Mouse (Mus musculus) frontal cortex, postnatal 36 days (tissue): Measurements from ENCODE around the gene Apoa1.
A peak's percentile ranks its signal among the peaks of the same experiment; 100 is the strongest.

Experiments used
- DNase-seq, 2 experiments: peaks; one replicate each; pipeline ENCODE4 v3.0.0; 2022; ENCODE audit warnings: low spot score in 2 of 2

The Apoa1 gene

GRCm38 (mm10) chr9:46215338-46216322 is 12.8 kb upstream of the Apoa1 start:
- DNase-seq: peak; percentile 27 to 30

GRCm38 (mm10) chr9:46216744-46217470 is 11.5 kb upstream of the Apoa1 start:
- no peak for DNase-seq

DNA sequence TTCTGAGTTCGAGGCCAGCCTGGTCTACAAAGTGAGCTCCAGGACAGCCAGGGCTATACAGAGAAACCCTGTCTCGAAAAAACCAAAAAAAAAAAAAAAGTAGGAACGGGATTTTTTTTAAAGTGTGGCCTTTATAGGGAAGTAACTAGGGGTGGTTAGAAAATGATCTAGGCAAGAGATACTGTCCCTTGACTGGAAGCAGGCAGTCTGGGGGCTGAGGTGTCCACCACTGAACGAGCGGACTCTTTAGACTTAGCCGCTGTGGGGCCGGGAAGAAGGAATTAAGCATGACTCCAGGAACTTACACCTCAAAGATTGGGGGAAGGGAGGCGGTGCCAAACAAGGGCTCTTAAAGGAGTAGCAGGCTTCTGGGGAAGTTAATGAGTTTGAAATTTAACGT is 10.2 kb upstream of the Apoa1 start:
- no peak for DNase-seq

GRCm38 (mm10) chr9:46223090-46223489 is 5.3 kb upstream of the Apoa1 start:
- DNase-seq: no peak

DNA sequence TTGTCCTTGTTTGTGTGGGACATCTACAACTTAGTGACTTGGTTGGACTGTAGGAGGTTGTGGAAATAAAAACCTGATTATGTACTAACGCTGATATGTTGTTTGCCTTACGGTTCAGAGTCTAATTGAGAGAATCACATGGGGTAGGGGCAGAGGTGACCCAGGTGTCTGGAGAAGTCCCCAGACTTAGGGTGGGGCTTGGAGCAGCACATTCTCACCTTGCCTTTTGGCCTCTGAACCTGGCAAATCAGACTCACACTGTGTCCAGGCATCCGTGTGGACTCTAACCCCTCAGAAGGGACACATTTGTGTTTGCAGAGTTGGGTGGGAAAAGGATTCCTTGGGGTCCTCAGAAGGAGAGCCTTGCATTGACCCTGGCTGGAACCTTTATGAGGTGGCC is 4.3 kb upstream of the Apoa1 start:
- no peak for DNase-seq

DNA sequence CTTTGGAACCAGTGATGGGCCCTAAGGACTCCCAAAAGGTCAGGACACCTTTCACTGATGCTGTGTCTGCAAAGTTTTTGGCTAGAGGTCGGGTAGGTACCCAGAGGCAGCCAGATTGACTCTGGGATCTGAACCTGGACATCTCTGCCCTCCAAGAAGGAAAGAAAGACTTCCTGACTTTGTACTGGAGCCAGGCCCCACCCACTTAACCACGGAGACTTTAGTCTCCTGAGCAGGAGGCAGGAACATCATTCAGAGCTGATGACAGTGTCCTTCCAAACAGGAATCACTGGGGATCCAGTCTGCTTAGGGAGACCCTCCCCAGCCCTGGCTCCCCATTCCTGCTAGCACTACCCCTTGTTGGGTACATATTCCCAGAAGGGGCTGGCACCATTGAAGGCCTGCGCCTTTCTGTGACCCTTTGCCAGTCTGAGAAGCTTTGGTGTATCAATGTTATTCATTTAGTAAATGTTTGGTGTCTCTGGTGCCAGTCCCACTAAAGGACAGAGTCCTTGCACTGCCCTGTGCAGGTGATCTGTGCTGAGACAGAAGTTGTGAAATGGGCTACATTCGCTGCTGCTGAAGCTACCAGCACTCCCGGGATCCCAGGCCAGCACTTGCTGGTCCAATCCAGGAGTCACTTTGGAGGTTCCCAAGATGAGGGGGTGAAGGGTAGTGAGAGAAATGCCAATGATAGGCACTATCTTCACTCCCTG is 3.3 kb upstream of the Apoa1 start:
- no peak for DNase-seq

GRCm38 (mm10) chr9:46227064-46227614 is 1.2 kb upstream of the Apoa1 start:
- DNase-seq: no peak

GRCm38 (mm10) chr9:46229573-46230449 is 1.4 kb downstream of the Apoa1 start:
- peak; percentile 86 to 93 for DNase-seq

- DNase-seq: no peak
These were observed 2.1 kb downstream of the Apoa1 start for GRCm38 (mm10) chr9:46230450-46230975.

GRCm38 (mm10) chr9:46235196-46235595 is 6.8 kb downstream of the Apoa1 start:
- DNase-seq: no peak

DNA sequence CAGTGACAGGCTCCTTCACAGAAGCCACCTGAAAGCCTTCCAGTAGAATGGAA is 7.0 kb downstream of the Apoa1 start, which contains the start of gene Apoc3:
Gene Apoc3 (minus strand): TSS at position 41 of the 53 bp plus-strand sequence.
- no peak for DNase-seq

- no peak for DNase-seq
These were observed 7.3 kb downstream of the Apoa1 start for GRCm38 (mm10) chr9:46235649-46236048.

GRCm38 (mm10) chr9:46238850-46239249 is 10.5 kb downstream of the Apoa1 start:
- no peak for DNase-seq

GRCm38 (mm10) chr9:46240526-46241153 is 12.3 kb downstream of the Apoa1 start, which contains the start of gene Apoa4:
Gene Apoa4, plus strand, starts transcription at chr9:46240696.
- no peak for DNase-seq

DNA sequence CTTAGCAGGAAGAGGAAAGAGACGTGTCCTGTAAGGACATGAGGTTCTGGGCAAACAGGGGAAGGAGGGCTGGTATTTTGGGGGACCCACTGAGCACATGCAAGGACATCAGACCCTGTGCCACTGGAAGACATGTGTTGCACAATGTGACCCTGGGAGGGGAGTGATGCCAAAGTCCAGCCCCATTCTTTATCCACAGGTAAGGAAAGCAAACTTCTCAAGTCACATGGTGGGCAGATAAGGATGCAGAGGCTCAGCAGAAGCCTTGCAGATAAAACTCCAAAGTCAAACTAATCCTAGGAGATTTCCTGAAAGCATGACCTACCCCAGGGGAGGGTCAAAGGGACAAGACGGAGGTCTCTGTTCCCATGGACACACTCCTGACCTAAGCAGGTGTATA is 13.4 kb downstream of the Apoa1 start:
- DNase-seq: no peak

DNA sequence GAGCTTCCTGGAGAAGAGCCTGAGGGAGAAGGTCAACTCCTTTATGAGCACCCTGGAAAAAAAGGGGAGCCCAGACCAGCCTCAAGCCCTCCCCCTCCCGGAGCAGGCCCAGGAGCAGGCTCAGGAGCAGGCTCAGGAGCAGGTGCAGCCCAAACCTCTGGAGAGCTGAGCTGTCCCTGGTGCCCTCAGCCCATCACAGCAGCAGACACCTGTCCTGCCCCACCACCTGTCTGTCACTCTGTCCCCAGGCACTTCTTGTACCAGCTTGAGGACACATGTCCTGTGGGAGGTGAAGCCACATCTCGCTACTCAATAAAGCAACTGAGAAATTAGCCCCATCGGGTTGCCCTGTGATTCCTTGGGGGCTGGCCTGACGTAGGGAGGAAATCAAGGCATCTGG is 14.7 kb downstream of the Apoa1 start:
- DNase-seq: no peak

DNA sequence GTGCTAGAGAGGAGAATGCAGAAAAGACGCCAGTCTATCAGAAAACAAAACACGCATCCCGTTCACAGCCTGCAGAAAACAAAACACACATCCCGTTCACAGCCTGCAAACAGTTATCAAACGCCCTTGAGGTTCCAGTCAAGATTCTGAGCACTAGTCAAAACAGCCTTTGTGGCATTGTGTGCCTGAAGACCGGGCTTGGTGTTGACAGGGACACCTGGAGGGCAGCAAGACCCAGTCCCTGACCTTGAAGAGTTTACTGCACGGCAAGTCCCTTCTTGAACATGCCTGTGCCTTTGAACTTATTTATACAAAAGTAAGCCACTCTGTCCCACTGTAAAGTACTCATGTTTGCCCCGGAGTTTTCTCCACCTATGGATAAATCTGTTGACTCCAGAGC is 15.2 kb downstream of the Apoa1 start:
- DNase-seq: no peak

GRCm38 (mm10) chr9:46246752-46247324 is 18.5 kb downstream of the Apoa1 start:
- peak; percentile 61 to 67 for DNase-seq

- no peak for DNase-seq
These were observed 27.8 kb downstream of the Apoa1 start for GRCm38 (mm10) chr9:46256177-46256576.

GRCm38 (mm10) chr9:46256658-46257385 is 28.4 kb downstream of the Apoa1 start:
- no peak for DNase-seq
